Mouse (Mus musculus): Measurements from ENCODE around the gene Ankrd28.

DNA sequence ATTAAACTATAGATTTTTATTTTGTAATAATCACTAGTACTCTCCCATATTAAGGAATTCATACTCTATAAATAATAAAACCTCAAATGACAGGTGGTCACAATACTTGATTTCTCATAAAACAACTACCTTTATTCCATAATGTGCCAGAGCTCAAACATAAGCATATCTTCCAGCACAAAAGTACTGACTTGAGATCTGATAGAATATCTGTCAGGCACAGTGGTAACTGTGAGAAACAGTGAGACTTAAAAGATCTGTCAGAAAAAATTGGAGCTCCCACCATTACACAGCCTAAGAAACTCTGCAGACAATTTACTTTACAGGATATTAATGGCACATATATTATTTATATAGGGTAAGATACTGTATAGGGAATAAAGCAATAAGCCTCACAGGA, 114.8 kb downstream of the Ankrd28 start:
- TF ChIP-seq CTCF (IDR thresholded peaks at IDR 0.05; ENCODE audit: low read depth, low read length) (no peak), POLR2A (IDR thresholded peaks at IDR 0.05; ENCODE audit: borderline replicate concordance, low read depth, low read length) (no peak)
